Mouse (Mus musculus): ENCODE results near the gene Ppp2r5b. TPM values are rescaled to one million over a fixed set of nuclear protein-coding genes. Genes with fewer than 3 reads are reported as not detected.
A peak's percentile ranks its signal among the peaks of the same experiment; 100 is the strongest.

Gene Ppp2r5b
- polyA plus RNA-seq, 1 experiment from 2014 or later: 25.0 TPM

GRCm38 (mm10) chr19:6264945-6265344 is 29.3 kb upstream of the Ppp2r5b start:
- H3K9me3 ChIP-seq (replicated peaks; ENCODE audit: control insufficient read depth, low read length): no peaks in the 10 kb centered on the region
- no peak overlapping the region for H3K4me2 ChIP-seq (ENCODE audit: low read depth, low read length)
- no peak for ATAC-seq (replicated peaks; ENCODE audit: insufficient number of reproducible peaks, low FRiP score, low TSS enrichment, low read depth)
- DNase-seq (ENCODE audit: low spot score): no peak
- no peak overlapping the region for H3K4me3 ChIP-seq (ENCODE audit: low read depth, low read length)
- H3K36me3 ChIP-seq (replicated peaks; ENCODE audit: control insufficient read depth, insufficient read depth, low read depth, low read length): no peaks in the 10 kb centered on the region; the same call in 1 of the 2 replicates
- no peak overlapping the region for H3K9ac ChIP-seq (replicated peaks; ENCODE audit: low read length)
- no peak overlapping the region for H3K27ac ChIP-seq (replicated peaks; ENCODE audit: low read depth, low read length)
- no peaks in the 10 kb centered on the region for H3K27me3 ChIP-seq (ENCODE audit: control insufficient read depth, insufficient read depth, low read length)
- no peaks in the 10 kb centered on the region for H3K4me1 ChIP-seq (ENCODE audit: control insufficient read depth, insufficient read depth, low read length)
- WGBS: 86% methylated on average over 8 of the region's 8 CpGs

- no peak overlapping the region for H3K27ac ChIP-seq (replicated peaks; ENCODE audit: low read depth, low read length)
- H3K9me3 ChIP-seq (replicated peaks; ENCODE audit: control insufficient read depth, low read length): no peaks in the 10 kb centered on the region
- no peaks in the 10 kb centered on the region for H3K4me1 ChIP-seq (ENCODE audit: control insufficient read depth, insufficient read depth, low read length)
- no peak overlapping the region for H3K4me2 ChIP-seq (ENCODE audit: low read depth, low read length)
- no peak for DNase-seq (ENCODE audit: low spot score)
- no peak for ATAC-seq (replicated peaks; ENCODE audit: insufficient number of reproducible peaks, low FRiP score, low TSS enrichment, low read depth)
- H3K9ac ChIP-seq (replicated peaks; ENCODE audit: low read length): no peak overlapping the region
- no peaks in the 10 kb centered on the region; the same call in 1 of the 2 replicates for H3K36me3 ChIP-seq (replicated peaks; ENCODE audit: control insufficient read depth, insufficient read depth, low read depth, low read length)
- H3K4me3 ChIP-seq (ENCODE audit: low read depth, low read length): no peak overlapping the region
- H3K27me3 ChIP-seq (ENCODE audit: control insufficient read depth, insufficient read depth, low read length): no peaks in the 10 kb centered on the region
- WGBS: 83% methylated on average over 9 of the region's 9 CpGs
Measured at GRCm38 (mm10) chr19:6264200-6264599, 28.5 kb upstream of the Ppp2r5b start.

GRCm38 (mm10) chr19:6262839-6263433 is 27.3 kb upstream of the Ppp2r5b start:
- Histone ChIP-seq H3K36me3 (replicated peaks; ENCODE audit: control insufficient read depth, insufficient read depth, low read depth, low read length) (no peaks in the 10 kb centered on the region; the same call in 1 of the 2 replicates), H3K27ac (replicated peaks; ENCODE audit: low read depth, low read length) (no peak overlapping the region), H3K4me2 (ENCODE audit: low read depth, low read length) (no peak overlapping the region), H3K9ac (replicated peaks; ENCODE audit: low read length) (no peak overlapping the region), H3K4me3 (ENCODE audit: low read depth, low read length) (no peak overlapping the region), H3K27me3 (ENCODE audit: control insufficient read depth, insufficient read depth, low read length) (no peaks in the 10 kb centered on the region), H3K4me1 (ENCODE audit: control insufficient read depth, insufficient read depth, low read length) (no peaks in the 10 kb centered on the region), H3K9me3 (replicated peaks; ENCODE audit: control insufficient read depth, low read length) (no peaks in the 10 kb centered on the region)
- WGBS: 89% methylated on average over 8 of the region's 8 CpGs
- DNase-seq (ENCODE audit: low spot score) (no peak), ATAC-seq (replicated peaks; ENCODE audit: insufficient number of reproducible peaks, low FRiP score, low TSS enrichment, low read depth) (no peak)

GRCm38 (mm10) chr19:6262222-6262621 is 26.6 kb upstream of the Ppp2r5b start:
- ATAC-seq (replicated peaks; ENCODE audit: insufficient number of reproducible peaks, low FRiP score, low TSS enrichment, low read depth) (no peak), DNase-seq (ENCODE audit: low spot score) (peak; percentile 68)
- WGBS: 53% methylated on average over 7 of the region's 7 CpGs
- H3K27me3 ChIP-seq (ENCODE audit: control insufficient read depth, insufficient read depth, low read length): no peaks in the 10 kb centered on the region
- H3K36me3 ChIP-seq (replicated peaks; ENCODE audit: control insufficient read depth, insufficient read depth, low read depth, low read length): no peaks in the 10 kb centered on the region; the same call in 1 of the 2 replicates
- H3K9me3 ChIP-seq (replicated peaks; ENCODE audit: control insufficient read depth, low read length): no peaks in the 10 kb centered on the region
- no peak overlapping the region for H3K27ac ChIP-seq (replicated peaks; ENCODE audit: low read depth, low read length)
- H3K9ac ChIP-seq (replicated peaks; ENCODE audit: low read length): no peak overlapping the region
- no peaks in the 10 kb centered on the region for H3K4me1 ChIP-seq (ENCODE audit: control insufficient read depth, insufficient read depth, low read length)
- no peak overlapping the region for H3K4me3 ChIP-seq (ENCODE audit: low read depth, low read length)
- no peak overlapping the region for H3K4me2 ChIP-seq (ENCODE audit: low read depth, low read length)

GRCm38 (mm10) chr19:6261379-6261778 is 25.7 kb upstream of the Ppp2r5b start:
- Histone ChIP-seq H3K27me3 (ENCODE audit: control insufficient read depth, insufficient read depth, low read length) (no peaks in the 10 kb centered on the region), H3K9ac (replicated peaks; ENCODE audit: low read length) (no peak overlapping the region), H3K9me3 (replicated peaks; ENCODE audit: control insufficient read depth, low read length) (no peaks in the 10 kb centered on the region), H3K4me2 (ENCODE audit: low read depth, low read length) (no peak overlapping the region), H3K36me3 (replicated peaks; ENCODE audit: control insufficient read depth, insufficient read depth, low read depth, low read length) (no peaks in the 10 kb centered on the region; the same call in 1 of the 2 replicates), H3K27ac (replicated peaks; ENCODE audit: low read depth, low read length) (no peak overlapping the region), H3K4me1 (ENCODE audit: control insufficient read depth, insufficient read depth, low read length) (no peaks in the 10 kb centered on the region), H3K4me3 (ENCODE audit: low read depth, low read length) (no peak overlapping the region)
- DNase-seq (ENCODE audit: low spot score) (no peak), ATAC-seq (replicated peaks; ENCODE audit: insufficient number of reproducible peaks, low FRiP score, low TSS enrichment, low read depth) (no peak)
- WGBS: 91% methylated on average over 14 of the region's 14 CpGs

- H3K4me3 ChIP-seq (ENCODE audit: low read depth, low read length): no peak overlapping the region
- no peak overlapping the region for H3K4me2 ChIP-seq (ENCODE audit: low read depth, low read length)
- no peak overlapping the region for H3K27ac ChIP-seq (replicated peaks; ENCODE audit: low read depth, low read length)
- H3K4me1 ChIP-seq (ENCODE audit: control insufficient read depth, insufficient read depth, low read length): no peaks in the 10 kb centered on the region
- no peak for ATAC-seq (replicated peaks; ENCODE audit: insufficient number of reproducible peaks, low FRiP score, low TSS enrichment, low read depth)
- DNase-seq (ENCODE audit: low spot score): no peak
- no peaks in the 10 kb centered on the region for H3K9me3 ChIP-seq (replicated peaks; ENCODE audit: control insufficient read depth, low read length)
- no peak overlapping the region for H3K9ac ChIP-seq (replicated peaks; ENCODE audit: low read length)
- no peaks in the 10 kb centered on the region for H3K27me3 ChIP-seq (ENCODE audit: control insufficient read depth, insufficient read depth, low read length)
- H3K36me3 ChIP-seq (replicated peaks; ENCODE audit: control insufficient read depth, insufficient read depth, low read depth, low read length): no peaks in the 10 kb centered on the region; the same call in 1 of the 2 replicates
- 77% methylated on average over 4 of the region's 4 CpGs for WGBS
Measured at GRCm38 (mm10) chr19:6260946-6261345, 25.3 kb upstream of the Ppp2r5b start.

- no peak overlapping the region for H3K27ac ChIP-seq (replicated peaks; ENCODE audit: low read depth, low read length)
- DNase-seq (ENCODE audit: low spot score) (peak; percentile 64), ATAC-seq (replicated peaks; ENCODE audit: insufficient number of reproducible peaks, low FRiP score, low TSS enrichment, low read depth) (no peak)
- WGBS: 77% methylated on average over 2 of the region's 2 CpGs
- H3K27me3 ChIP-seq (ENCODE audit: control insufficient read depth, insufficient read depth, low read length): no peaks in the 10 kb centered on the region
- H3K9ac ChIP-seq (replicated peaks; ENCODE audit: low read length): no peak overlapping the region
- H3K4me2 ChIP-seq (ENCODE audit: low read depth, low read length): no peak overlapping the region
- no peak overlapping the region for H3K4me3 ChIP-seq (ENCODE audit: low read depth, low read length)
- no peaks in the 10 kb centered on the region for H3K9me3 ChIP-seq (replicated peaks; ENCODE audit: control insufficient read depth, low read length)
- H3K36me3 ChIP-seq (replicated peaks; ENCODE audit: control insufficient read depth, insufficient read depth, low read depth, low read length): no peaks in the 10 kb centered on the region; the same call in none of the 2 replicates
- H3K4me1 ChIP-seq (ENCODE audit: control insufficient read depth, insufficient read depth, low read length): no peaks in the 10 kb centered on the region
Measured at GRCm38 (mm10) chr19:6260428-6260827, 24.8 kb upstream of the Ppp2r5b start.

- DNase-seq (ENCODE audit: low spot score): no peak
- peaks cover 2% of the 10 kb centered on the region for H3K36me3 ChIP-seq (replicated peaks; ENCODE audit: control insufficient read depth, insufficient read depth, low read depth, low read length)
- no peaks in the 10 kb centered on the region for H3K9me3 ChIP-seq (replicated peaks; ENCODE audit: control insufficient read depth, low read length)
- no peak overlapping the region for H3K9ac ChIP-seq (replicated peaks; ENCODE audit: low read length)
- no peaks in the 10 kb centered on the region for H3K4me1 ChIP-seq (ENCODE audit: control insufficient read depth, insufficient read depth, low read length)
- no peaks in the 10 kb centered on the region for H3K27me3 ChIP-seq (ENCODE audit: control insufficient read depth, insufficient read depth, low read length)
- H3K4me2 ChIP-seq (ENCODE audit: low read depth, low read length): no peak overlapping the region
- no peak overlapping the region for H3K4me3 ChIP-seq (ENCODE audit: low read depth, low read length)
- WGBS: 89% methylated on average over 4 of the region's 4 CpGs
- ATAC-seq (replicated peaks; ENCODE audit: insufficient number of reproducible peaks, low FRiP score, low TSS enrichment, low read depth): no peak
- no peak overlapping the region for H3K27ac ChIP-seq (replicated peaks; ENCODE audit: low read depth, low read length)
Measured at GRCm38 (mm10) chr19:6253021-6253420, 17.3 kb upstream of the Ppp2r5b start.
